Mouse (Mus musculus) duodenum, adult 2 months (tissue): Measurements from ENCODE around the gene Efna5. TPM values are rescaled to one million over a fixed set of nuclear protein-coding genes. Genes with fewer than 3 reads are reported as not detected.

Source experiments
- polyA plus RNA-seq: library from polyadenylated mRNA; depleted of rRNA; stranded (reverse); fragments of >200 nt; gene quantifications from 2 replicates; pipeline ENCODE4 v1.2.3, GENCODE M21; 2012; ENCODE audit warnings: low replicate concordance; rRNA removed

The Efna5 gene
- polyA plus RNA-seq, result 0.88 and 0.89 TPM in 2 replicates

DNA sequence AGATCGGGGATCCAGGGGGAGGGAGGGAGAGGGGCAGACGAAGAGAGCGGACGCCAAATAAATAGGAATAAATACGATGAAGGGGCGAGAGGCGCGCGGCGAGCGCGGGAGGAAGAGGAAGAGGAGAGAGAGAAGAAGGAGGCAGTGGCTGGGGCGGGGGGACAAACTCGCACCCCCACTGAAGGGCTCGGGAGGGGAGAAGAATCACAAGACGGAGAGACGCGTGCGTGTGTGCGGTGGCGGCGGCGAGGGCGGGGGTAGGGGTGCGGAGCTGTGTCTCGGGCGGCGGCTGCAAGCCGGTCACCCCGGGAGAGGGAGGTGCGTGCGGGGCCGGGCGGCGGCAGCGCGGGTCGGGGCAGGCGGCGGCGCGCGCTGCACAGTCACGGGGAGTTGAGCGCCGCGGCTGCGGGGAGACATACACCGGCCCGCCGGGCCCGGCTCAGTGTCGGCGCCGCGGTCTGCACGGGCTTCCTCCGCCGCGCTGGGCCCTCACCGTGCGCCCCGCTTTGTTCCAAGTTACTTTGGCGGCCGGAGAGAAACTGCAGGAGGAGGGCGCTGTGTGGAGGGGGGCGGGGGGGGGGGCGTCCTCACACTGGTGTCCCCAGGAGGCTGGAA is at the start of gene Efna5:
Gene Efna5 (minus strand): TSS at position 142 of the 615 bp plus-strand sequence.

